Mouse (Mus musculus) R1 (cell line): ENCODE results near the gene Aak1.

Source experiments
- DNase-seq: peaks from one replicate; pipeline ENCODE4 v3.0.0-alpha.2; 2018; ENCODE audit warnings: low read depth, low spot score

Aak1 gene

GRCm38 (mm10) chr6:86848915-86849644 is at the start of gene Aak1:
Gene Aak1, plus strand, starts transcription at chr6:86849517.
- DNase-seq = peak; percentile 95

- DNase-seq = no peak
Measured at GRCm38 (mm10) chr6:86800467-86800866, 48.9 kb upstream of the Aak1 start.

GRCm38 (mm10) chr6:86801431-86801830 is 47.9 kb upstream of the Aak1 start:
- peak; percentile 75 for DNase-seq

DNA sequence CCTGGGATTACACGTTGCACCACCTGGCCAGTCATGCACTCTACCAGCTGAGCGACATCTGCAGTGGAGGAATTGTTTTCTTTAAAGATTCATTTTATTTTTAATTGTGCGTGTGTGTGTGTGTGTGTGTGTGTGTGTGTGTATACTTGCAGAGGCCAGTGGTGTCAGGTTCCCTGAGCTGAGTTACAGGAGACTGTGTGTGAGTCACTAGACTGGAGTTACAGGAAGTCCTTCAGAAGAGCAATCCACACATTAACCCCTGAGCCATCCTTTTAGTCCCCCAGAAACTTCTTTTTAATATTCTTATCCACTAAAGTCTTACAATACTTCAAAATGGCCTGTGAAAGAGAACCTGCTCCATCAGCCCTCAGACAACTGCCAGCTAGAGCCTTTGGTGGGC is 44.7 kb upstream of the Aak1 start:
- no peak for DNase-seq

- peak; percentile 79 for DNase-seq
Measured at GRCm38 (mm10) chr6:86806455-86807086, 42.7 kb upstream of the Aak1 start.

- no peak for DNase-seq
Measured at GRCm38 (mm10) chr6:86812919-86813318, 36.4 kb upstream of the Aak1 start.

DNA sequence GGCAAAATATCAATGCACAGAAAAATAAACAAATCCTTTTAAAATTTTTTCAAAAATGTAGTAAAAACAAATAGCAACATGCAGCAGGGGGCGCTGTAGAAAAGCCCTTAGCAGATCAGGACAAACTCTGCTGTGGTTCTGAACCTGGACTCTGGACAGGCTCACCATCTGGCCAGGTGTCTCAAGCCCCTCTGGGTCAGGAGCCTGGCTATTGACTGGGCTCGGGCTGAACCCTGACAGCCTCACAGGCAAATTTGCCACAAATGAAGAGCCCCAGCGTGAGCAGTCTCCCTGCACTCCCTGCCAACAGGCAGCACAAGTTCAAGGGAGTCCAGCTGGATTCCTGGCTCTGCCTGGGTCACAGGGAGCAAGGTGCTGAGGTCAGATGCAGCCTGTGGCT is 36.0 kb upstream of the Aak1 start:
- peak; percentile 45 for DNase-seq

GRCm38 (mm10) chr6:86814926-86815325 is 34.4 kb upstream of the Aak1 start:
- DNase-seq = no peak

DNA sequence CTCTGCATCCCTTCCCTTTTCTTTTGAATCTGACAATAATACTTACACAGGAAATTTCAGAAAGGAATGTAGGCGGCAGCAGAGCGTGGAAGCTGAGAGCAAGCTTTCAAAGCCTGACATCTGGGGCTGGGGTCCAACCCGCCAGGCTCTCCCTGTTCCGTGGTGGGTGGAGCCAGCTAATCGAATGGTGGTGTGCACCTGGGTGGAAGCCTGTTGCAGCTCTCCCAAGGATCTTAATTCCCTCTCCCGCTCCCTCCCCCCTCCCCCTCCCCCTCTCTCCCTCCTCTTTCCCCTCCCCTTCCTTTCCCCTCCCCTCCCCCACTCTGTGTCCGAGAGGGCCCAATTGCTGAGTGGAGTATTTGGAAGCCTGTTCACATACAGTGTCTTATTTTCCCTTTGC is 33.9 kb upstream of the Aak1 start:
- peak; percentile 87 for DNase-seq

GRCm38 (mm10) chr6:86816586-86816985 is 32.7 kb upstream of the Aak1 start:
- peak; percentile 95 for DNase-seq

DNA sequence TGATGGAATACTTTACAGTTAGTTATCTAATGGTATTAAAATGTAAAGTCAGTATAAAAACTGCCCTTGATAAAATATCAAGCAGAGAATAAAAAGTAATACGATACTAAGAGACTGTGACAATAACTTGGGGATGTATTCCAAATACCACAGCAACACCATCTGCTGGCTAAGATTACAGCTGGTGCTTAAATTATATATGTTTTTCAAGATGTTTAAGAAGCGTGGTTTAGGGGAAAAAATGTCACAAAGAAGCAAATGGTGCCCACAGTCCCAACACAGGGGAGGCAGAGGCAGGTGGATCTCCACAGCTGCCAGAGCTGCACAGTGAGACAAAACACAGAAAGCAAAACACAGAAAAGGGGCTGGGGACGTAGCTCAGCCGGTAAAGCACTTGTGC is 30.4 kb upstream of the Aak1 start:
- no peak for DNase-seq

DNA sequence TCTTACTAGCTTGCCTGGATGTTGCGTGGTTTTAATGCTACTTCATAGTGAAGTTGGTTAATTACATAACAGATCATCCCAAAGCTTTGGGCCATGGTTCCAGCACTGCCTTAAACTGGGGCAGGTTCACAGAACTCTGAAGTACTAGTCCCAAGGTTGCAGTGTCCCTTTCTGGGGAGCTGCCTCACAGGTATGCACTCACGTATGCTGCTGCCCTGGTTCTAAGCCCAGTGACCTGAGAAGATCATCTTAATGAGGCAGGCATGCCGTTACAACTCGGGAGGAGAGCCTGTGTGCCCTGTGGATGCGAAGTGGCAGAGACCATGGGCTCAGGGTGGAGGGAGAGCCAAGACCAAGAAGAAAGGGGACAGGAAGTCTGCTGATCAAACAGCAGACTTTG is 29.4 kb upstream of the Aak1 start:
- no peak for DNase-seq

GRCm38 (mm10) chr6:86820690-86821089 is 28.6 kb upstream of the Aak1 start:
- DNase-seq = peak; percentile 78

GRCm38 (mm10) chr6:86822285-86823050 is 26.8 kb upstream of the Aak1 start:
- peak; percentile 94 for DNase-seq

- DNase-seq = no peak
Measured at GRCm38 (mm10) chr6:86823051-86823431, 26.3 kb upstream of the Aak1 start.

GRCm38 (mm10) chr6:86823824-86824223 is 25.5 kb upstream of the Aak1 start:
- no peak for DNase-seq

DNA sequence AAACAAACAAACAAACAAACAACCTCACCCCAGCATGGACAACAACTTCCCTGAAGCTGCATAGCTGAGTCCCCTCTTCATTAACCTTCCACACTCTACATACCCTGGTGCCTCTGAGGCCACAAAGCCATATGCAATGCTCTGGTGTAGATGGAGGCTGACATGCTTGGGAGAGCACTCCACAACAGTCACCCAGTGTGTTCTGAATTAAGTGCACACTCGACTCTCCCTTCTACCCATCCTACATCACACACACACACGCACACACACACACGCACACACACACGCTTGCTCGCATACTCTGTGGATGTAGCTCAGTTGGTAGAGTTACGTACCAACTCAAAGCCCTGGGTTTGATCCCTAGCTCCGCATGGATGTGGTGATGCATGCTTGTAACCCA is 24.9 kb upstream of the Aak1 start:
- no peak for DNase-seq

- peak; percentile 64 for DNase-seq
Measured at GRCm38 (mm10) chr6:86827432-86827831, 21.9 kb upstream of the Aak1 start.

DNA sequence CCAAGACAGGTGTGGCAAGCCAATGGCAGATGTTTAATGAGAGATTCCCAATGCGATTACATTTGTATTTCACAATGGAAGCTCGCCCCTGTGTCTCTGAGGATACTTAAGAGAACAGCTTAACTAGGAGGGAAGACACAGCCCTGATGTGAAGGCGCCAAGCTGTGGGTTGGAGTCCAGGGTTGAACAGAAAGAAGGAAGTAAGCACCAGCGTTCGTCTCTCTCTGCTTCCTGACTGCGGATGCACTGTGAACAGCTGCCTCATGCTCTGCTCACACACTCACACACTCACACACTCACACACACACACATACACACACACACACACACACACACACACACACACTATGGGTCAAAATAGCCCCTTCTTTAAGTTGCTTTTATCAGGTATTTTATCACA is 19.5 kb upstream of the Aak1 start:
- DNase-seq = no peak

- DNase-seq = no peak
Measured at GRCm38 (mm10) chr6:86830738-86831500, 18.4 kb upstream of the Aak1 start.

DNA sequence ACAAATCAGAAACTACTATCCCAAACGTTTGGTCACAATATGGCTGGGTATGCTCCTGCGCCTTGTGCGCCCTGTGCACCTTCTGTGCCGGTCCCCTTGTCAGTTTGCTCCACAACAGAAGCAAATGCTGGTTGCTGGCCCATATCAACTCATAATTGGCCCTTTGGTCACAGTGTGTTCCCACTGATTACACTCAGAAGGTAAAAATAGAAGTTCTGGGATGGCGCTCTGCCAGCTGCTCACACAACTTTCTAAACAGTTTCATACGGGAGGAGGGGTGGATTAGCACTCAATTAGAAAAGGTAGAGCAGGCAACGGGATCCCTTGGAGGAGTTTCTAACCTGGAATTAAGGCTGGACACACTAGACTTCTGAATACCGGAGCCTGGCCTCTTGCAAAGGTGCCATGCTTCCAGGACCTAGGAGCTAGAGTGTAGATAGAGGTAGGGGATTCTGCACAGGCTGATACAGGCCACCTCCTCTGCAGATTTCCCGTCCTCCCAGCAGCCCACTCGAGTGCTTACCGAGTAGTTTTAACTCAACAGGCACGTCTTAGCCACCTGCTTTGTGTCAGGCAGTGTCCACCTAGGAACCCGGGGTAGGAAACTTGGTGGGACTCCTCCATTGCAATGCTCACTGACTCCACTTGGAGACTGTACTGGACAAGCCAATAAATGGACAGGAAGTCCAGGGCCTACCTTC is 16.4 kb upstream of the Aak1 start:
- DNase-seq = peak; percentile 9
